Comparison of ENCODE assay signal across 8 mouse cellular contexts in the genomic region with DNA sequence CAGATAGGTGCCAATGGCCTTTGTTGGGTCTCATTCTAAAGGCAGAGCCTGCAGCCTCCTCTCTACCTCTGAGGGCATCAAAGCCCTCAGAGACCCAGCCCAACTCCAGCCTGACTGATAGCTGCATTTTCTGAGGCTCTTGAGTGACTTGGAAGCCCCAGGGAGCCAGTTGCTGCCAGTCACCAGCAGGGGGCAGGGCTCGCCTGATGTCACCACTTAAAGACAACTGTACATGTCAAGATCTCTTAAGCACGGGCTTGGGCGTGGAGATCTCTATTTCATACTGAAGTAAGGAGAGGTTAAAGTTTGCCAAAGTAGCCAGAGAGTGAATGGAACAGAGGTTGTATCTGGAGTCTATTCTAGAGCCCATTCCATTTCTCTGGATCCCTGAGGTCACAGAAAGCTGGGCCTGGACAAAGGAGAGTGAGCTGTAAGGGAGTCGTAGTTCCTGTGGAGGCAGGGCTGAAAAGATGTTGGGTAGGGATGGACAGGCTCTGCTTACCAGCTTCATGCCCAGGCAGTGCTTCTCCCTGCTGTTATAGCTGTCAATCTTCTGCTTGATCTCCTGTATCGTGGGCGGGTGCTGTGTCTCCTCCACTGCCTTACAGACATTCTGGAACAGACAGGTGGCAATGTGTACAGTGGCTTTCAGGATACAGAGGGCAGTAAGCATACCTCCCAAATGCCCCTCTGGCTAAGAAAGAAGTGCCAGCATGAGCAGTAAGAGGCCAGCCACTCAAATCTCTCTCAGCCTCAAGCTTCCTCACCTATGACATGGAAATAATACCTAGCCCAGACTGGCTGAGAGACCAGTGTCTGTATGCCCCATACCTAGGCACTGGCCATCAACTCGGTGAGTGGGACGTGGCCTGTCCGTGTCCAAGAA. TPM values are rescaled to one million over a fixed set of nuclear protein-coding genes. Genes with fewer than 3 reads are reported as not detected.
DNase-seq lines count a peak whose midpoint lies in the region; ATAC-seq and TF ChIP-seq lines count a peak whose summit lies in the region.

No protein-coding gene starts in this region.

- no peak overlapping the region for H3K9ac ChIP-seq in limb, embryonic 13.5 days
- H3K9ac ChIP-seq in midbrain, postnatal 0 days (replicated peaks; ENCODE audit: low read length, poor library complexity, severe bottlenecking): no peak overlapping the region

- H3K27ac ChIP-seq in limb, embryonic 13.5 days: no peak overlapping the region
- H3K27ac ChIP-seq in midbrain, postnatal 0 days (ENCODE audit: low read depth, low read length): no peak overlapping the region

- no peak overlapping the region for H3K4me3 ChIP-seq in limb, embryonic 13.5 days
- no peak overlapping the region for H3K4me3 ChIP-seq in midbrain, postnatal 0 days (ENCODE audit: low read depth, low read length)

- H3K4me1 ChIP-seq in limb, embryonic 13.5 days: peaks cover 12% of the 10 kb centered on the region
- H3K4me1 ChIP-seq in midbrain, postnatal 0 days (ENCODE audit: insufficient read depth, low read length): no peaks in the 10 kb centered on the region

- peak; percentile 24; the same call in 1 of the 2 replicates for ATAC-seq in limb, embryonic 13.5 days (ENCODE audit: low FRiP score, low read depth)
- ATAC-seq in midbrain, postnatal 0 days (ENCODE audit: low FRiP score): peak; percentile 69

- H3K36me3 ChIP-seq in limb, embryonic 13.5 days: peaks cover 33% of the 10 kb centered on the region
- H3K36me3 ChIP-seq in midbrain, postnatal 0 days (ENCODE audit: insufficient read depth, low read length): peaks cover 20% of the 10 kb centered on the region

- no peaks in the 10 kb centered on the region for H3K9me3 ChIP-seq in limb, embryonic 13.5 days
- no peaks in the 10 kb centered on the region for H3K9me3 ChIP-seq in midbrain, postnatal 0 days (ENCODE audit: low read length)

- H3K27me3 ChIP-seq in limb, embryonic 13.5 days: no peaks in the 10 kb centered on the region
- H3K27me3 ChIP-seq in midbrain, postnatal 0 days (ENCODE audit: insufficient read depth, low read length): no peaks in the 10 kb centered on the region

- H3K4me2 ChIP-seq in limb, embryonic 13.5 days (replicated peaks): no peak overlapping the region
- H3K4me2 ChIP-seq in midbrain, postnatal 0 days (ENCODE audit: low read depth, low read length, poor library complexity, severe bottlenecking): no peak overlapping the region

- peak; percentile 62 for DNase-seq in 3134 (ENCODE audit: extremely low read depth, insufficient read length, low spot score)
- peak; percentile 81 to 84 for DNase-seq in adrenal gland, adult 18-20 months (ENCODE audit: low spot score in 2 of 2)
- DNase-seq in embryo, embryonic 10 days (ENCODE audit: low spot score): peak; percentile 84
- DNase-seq in gastrocnemius, postnatal 14 days: peak; percentile 82
- DNase-seq in kidney, adult 8-10 months: peak; percentile 70 to 85
- peak; percentile 83 for DNase-seq in midbrain, postnatal 0 days (ENCODE audit: low spot score)
- peak; percentile 57 to 76 for DNase-seq in spleen, postnatal 14 days (ENCODE audit: low spot score in 2 of 2)

- intact Hi-C loops in gastrocnemius, postnatal 14 days (cut with DNase I; ENCODE audit: low total_unique reads): loop anchor here (5.0 kb wide), 2 partner anchors 65 to 80 kb away; partner anchors contain the start of gene Rassf5

- WGBS in limb, embryonic 13.5 days: 66% methylated on average over 9 of the region's 9 CpGs
- WGBS in midbrain, postnatal 0 days: 68% methylated on average over 9 of the region's 9 CpGs

- peak; percentile 92 for TF ChIP-seq CTCF in midbrain, postnatal 0 days (IDR thresholded peaks at IDR 0.05)

RNA-seq across cellular contexts. Expression of gene Eif2d, which starts 28.9 kb away (rescaled TPM):
- 10 to 100 TPM; 33.7 to 40.4 TPM for total RNA-seq in adrenal gland, adult 18-20 months (2021)
- total RNA-seq in gastrocnemius, postnatal 14 days (2021): 10 to 100 TPM; 23.1 to 26.1 TPM
- polyA plus RNA-seq in limb, embryonic 13.5 days (2015; fragmentation: Nextera tagmentation; extraction: Ambion mirVana): 63.1 and 65.4 TPM in 2 replicates
- 29.2 and 32.3 TPM in 2 replicates for total RNA-seq in midbrain, postnatal 0 days (2014; rRNA removed)
- 43.2 and 43.4 TPM in 2 replicates for polyA plus RNA-seq in midbrain, postnatal 0 days (2015; fragmentation: Nextera tagmentation; extraction: Ambion mirVana)

RNA-seq across cellular contexts. Expression of gene Dyrk3, which starts 43.7 kb away (rescaled TPM):
- 1 to 10 TPM; 5.5 to 7.1 TPM for total RNA-seq in adrenal gland, adult 18-20 months (2021)
- under 1 TPM; 0.07 to 0.14 TPM for total RNA-seq in gastrocnemius, postnatal 14 days (2021)
- 2.9 and 3.0 TPM in 2 replicates for polyA plus RNA-seq in limb, embryonic 13.5 days (2015; fragmentation: Nextera tagmentation; extraction: Ambion mirVana)
- total RNA-seq in midbrain, postnatal 0 days (2014; rRNA removed): 10.6 and 12.0 TPM in 2 replicates
- polyA plus RNA-seq in midbrain, postnatal 0 days (2015; fragmentation: Nextera tagmentation; extraction: Ambion mirVana): 13.0 and 13.4 TPM in 2 replicates

Comparison
In these comparisons a context has a peak if more than half of its experiments do, and no peak if none do; other contexts are left out.
1. RNA of gene Dyrk3, which starts 43.7 kb away (total RNA-seq): 10.6 to 12.0 TPM in midbrain, postnatal 0 days and 5.5 to 7.1 TPM in adrenal gland, adult 18-20 months; 0.07 to 0.14 TPM in gastrocnemius, postnatal 14 days; every median in the first group is over 4 times any median in the second.
2. Peak in every context shown above with its lines, with median percentiles within 50 percentile points of each other: DNase-seq.